Mouse (Mus musculus) olfactory bulb, adult 2 months (tissue): ENCODE data around the gene Fanca. TPM values are rescaled to one million over a fixed set of nuclear protein-coding genes. Genes with fewer than 3 reads are reported as not detected.
A peak's percentile ranks its signal among the peaks of the same experiment; 100 is the strongest.

ENCODE experiments used
- H3K27ac ChIP-seq: fragments of 200-500 bp; 2 replicates; pipeline ENCODE4 v1.5.1; 2012; ENCODE audit warnings: low read depth, low read length; ENCODE audit not compliant: insufficient read depth
- H3K4me1 ChIP-seq: fragments of 200-500 bp; 2 replicates; pipeline ENCODE4 v1.6.1; 2012; ENCODE audit warnings: low read length; ENCODE audit not compliant: control insufficient read depth, insufficient read depth
- H3K4me3 ChIP-seq: fragments of 200-500 bp; 2 replicates; pipeline ENCODE4 v1.5.1; 2012; ENCODE audit warnings: mild to moderate bottlenecking, low read depth, low read length, moderate library complexity; ENCODE audit not compliant: insufficient read depth
- CTCF ChIP-seq: fragments of 200-500 bp; IDR thresholded peaks from 2 replicates; pipeline ENCODE4 v1.5.1; 2012; ENCODE audit warnings: low read depth, mild to moderate bottlenecking, low read length, moderate library complexity; ENCODE audit not compliant: insufficient read depth
- POLR2A ChIP-seq: fragments of 200-500 bp; IDR thresholded peaks from 2 replicates; pipeline ENCODE4 v1.6.1; 2012; ENCODE audit warnings: mild to moderate bottlenecking, low read depth, low read length, moderate library complexity; ENCODE audit not compliant: insufficient read depth
- WGBS: fragments of 180-500 bp; shearing (Covaris S2); methylation state at CpG from one replicate; pipeline ENCODE4 v1.1.7; 2018; 5-methylcytosine and 5-hydroxymethylcytosine counted together
- polyA plus RNA-seq: library from polyadenylated mRNA; stranded (reverse); fragments of >200 nt; gene quantifications from 2 replicates; pipeline ENCODE4 v1.2.4, GENCODE M21; 2012; ENCODE audit warnings: low replicate concordance; ENCODE audit not compliant: missing spikeins, insufficient read depth, insufficient read length

The Fanca gene
- polyA plus RNA-seq, 1 experiment: not detected

- Histone ChIP-seq H3K4me1 (peaks cover 16% of the 10 kb centered on the region), H3K4me3 (no peak overlapping the region), H3K27ac (no peak overlapping the region)
- no peak for TF ChIP-seq POLR2A
- TF ChIP-seq CTCF: no peak
- 63% methylated on average over 3 of the region's 3 CpGs for WGBS
Observed at GRCm38 (mm10) chr8:123257114-123257513, 61.3 kb downstream of the Fanca start.

GRCm38 (mm10) chr8:123255170-123255569 lies 63.2 kb downstream of the Fanca start:
- TF ChIP-seq POLR2A: no peak
- no peak for TF ChIP-seq CTCF
- 59% methylated on average over 6 of the region's 6 CpGs for WGBS
- Histone ChIP-seq H3K27ac (no peak overlapping the region), H3K4me3 (peak overlapping the region; percentile 98; the same call in 1 of the 2 replicates), H3K4me1 (peaks cover 16% of the 10 kb centered on the region)

GRCm38 (mm10) chr8:123254099-123254885 lies 64.1 kb downstream of the Fanca start, which contains the start of the genes Zfp276 and Vps9d1:
Gene Zfp276, plus strand, starts transcription at chr8:123254195.
Gene Vps9d1, minus strand, starts transcription at chr8:123254348.
- Histone ChIP-seq H3K27ac (peak within 1 kb of the TSS; percentile 25), H3K4me3 (peak within 1 kb of the TSS; percentile 98), H3K4me1 (peaks cover 16% of the 10 kb centered on the region)
- WGBS: under 1% methylated on average over 97 of the region's 99 CpGs
- no peak; the same call in 1 of the 2 replicates for TF ChIP-seq POLR2A
- no peak for TF ChIP-seq CTCF

- Histone ChIP-seq H3K4me1 (peaks cover 16% of the 10 kb centered on the region), H3K27ac (peak overlapping the region; percentile 16), H3K4me3 (peak overlapping the region; percentile 98)
- under 1% methylated on average over 39 of the region's 40 CpGs for WGBS
- TF ChIP-seq POLR2A: 0 out of 2 replicates have a peak, but pooled peaks have one; percentile 3
- no peak for TF ChIP-seq CTCF
Observed at GRCm38 (mm10) chr8:123253451-123254098, 64.8 kb downstream of the Fanca start.

GRCm38 (mm10) chr8:123252925-123253324 lies 65.5 kb downstream of the Fanca start:
- H3K4me3 ChIP-seq: no peak overlapping the region
- WGBS: 25% methylated on average over 4 of the region's 4 CpGs
- no peak overlapping the region for H3K27ac ChIP-seq
- H3K4me1 ChIP-seq: peaks cover 16% of the 10 kb centered on the region
- no peak for TF ChIP-seq CTCF
- no peak for TF ChIP-seq POLR2A

- H3K4me1 ChIP-seq: peaks cover 8% of the 10 kb centered on the region
- TF ChIP-seq CTCF: no peak
- H3K27ac ChIP-seq: no peak overlapping the region
- 96% methylated on average over 5 of the region's 5 CpGs for WGBS
- no peak overlapping the region for H3K4me3 ChIP-seq
Observed at GRCm38 (mm10) chr8:123250940-123251339, 67.4 kb downstream of the Fanca start.

- 0 out of 2 replicates have a peak, but pooled peaks cover 2% of the 10 kb centered on the region for H3K4me1 ChIP-seq
- 90% methylated on average over 8 of the region's 8 CpGs for WGBS
- no peak overlapping the region for H3K27ac ChIP-seq
- TF ChIP-seq POLR2A (no peak), CTCF (no peak)
- H3K4me3 ChIP-seq: no peak overlapping the region
Observed at GRCm38 (mm10) chr8:123248596-123248995, 69.8 kb downstream of the Fanca start.

- H3K4me3 ChIP-seq: no peak overlapping the region
- no peak overlapping the region for H3K27ac ChIP-seq
- H3K4me1 ChIP-seq: no peaks in the 10 kb centered on the region; the same call in 1 of the 2 replicates
- WGBS: 98% methylated on average over 6 of the region's 6 CpGs
- TF ChIP-seq CTCF (no peak), POLR2A (no peak)
Observed at GRCm38 (mm10) chr8:123247748-123248147, 70.6 kb downstream of the Fanca start.

GRCm38 (mm10) chr8:123245543-123245942 lies 72.8 kb downstream of the Fanca start:
- WGBS: 89% methylated on average over 12 of the region's 12 CpGs
- H3K4me3 ChIP-seq: no peak overlapping the region

More at GRCm38 (mm10) chr8:123245543-123245942, 72.8 kb downstream of the Fanca start:
- no peak for TF ChIP-seq CTCF
- no peak for TF ChIP-seq POLR2A
- no peak overlapping the region for H3K27ac ChIP-seq
- peaks cover 3% of the 10 kb centered on the region; the same call in 1 of the 2 replicates for H3K4me1 ChIP-seq
